Mouse (Mus musculus) bone marrow, adult 2 months (tissue): Measurements from ENCODE around the gene Dnpep. TPM values are rescaled to one million over a fixed set of nuclear protein-coding genes. Genes with fewer than 3 reads are reported as not detected.
A peak's percentile ranks its signal among the peaks of the same experiment; 100 is the strongest.

Experiments used
- H3K27ac ChIP-seq: fragments of 200-500 bp; 2 replicates; pipeline ENCODE4 v1.5.1; 2012; ENCODE audit warnings: low read depth, mild to moderate bottlenecking, control low read depth, inconsistent platforms, low read length; ENCODE audit not compliant: control insufficient read depth, poor library complexity, insufficient read depth
- H3K4me1 ChIP-seq: fragments of 200-500 bp; 2 replicates; pipeline ENCODE4 v1.6.1; 2011; ENCODE audit warnings: low read length; ENCODE audit not compliant: control insufficient read depth, insufficient read depth
- H3K4me3 ChIP-seq: fragments of 200-500 bp; replicated peaks from 2 replicates; pipeline ENCODE3; 2011; ENCODE audit warnings: mild to moderate bottlenecking, low read depth, low read length, control low read depth; ENCODE audit not compliant: control insufficient read depth
- CTCF ChIP-seq: fragments of 200-500 bp; IDR thresholded peaks from 2 replicates; pipeline ENCODE4 v1.5.1; 2011; ENCODE audit warnings: low read length, control low read depth; ENCODE audit not compliant: control insufficient read depth, insufficient read depth
- POLR2A ChIP-seq: fragments of 200-500 bp; IDR thresholded peaks from 2 replicates; pipeline ENCODE4 v1.6.1; 2011; ENCODE audit warnings: low read depth, mild to moderate bottlenecking, control low read depth, low read length, borderline replicate concordance; ENCODE audit not compliant: control insufficient read depth
- WGBS: fragments of 180-500 bp; shearing (Covaris S2); methylation state at CpG from one replicate; pipeline ENCODE4 v1.1.7; 2018; 5-methylcytosine and 5-hydroxymethylcytosine counted together
- polyA plus RNA-seq: library from polyadenylated mRNA; stranded (reverse); fragments of >200 nt; gene quantifications from 2 replicates; pipeline ENCODE4 v1.2.4, GENCODE M21; 2011; ENCODE audit warnings: low replicate concordance; ENCODE audit not compliant: missing spikeins, insufficient read depth, insufficient read length

The Dnpep gene
- polyA plus RNA-seq: 9.2 and 21.3 TPM in 2 replicates

- Histone ChIP-seq H3K4me3 (peak within 1 kb of the TSS; percentile 74), H3K27ac (peak within 1 kb of the TSS; percentile 93), H3K4me1 (no peaks in the 10 kb centered on the region)
- TF ChIP-seq POLR2A (peak; percentile 48; the same call in 1 of the 2 replicates), CTCF (peak; percentile 55; the same call in 1 of the 2 replicates)
- under 1% methylated on average over 88 of the region's 92 CpGs for WGBS
Observed at GRCm38 (mm10) chr1:75317241-75318201, at the start of gene Dnpep. Dnpep (minus strand) TSS chr1:75317990.

- Histone ChIP-seq H3K27ac (no peak overlapping the region), H3K4me1 (no peaks in the 10 kb centered on the region), H3K4me3 (no peak overlapping the region)
- WGBS: 69% methylated on average over 14 of the region's 14 CpGs
- TF ChIP-seq POLR2A (no peak), CTCF (no peak)
Observed at GRCm38 (mm10) chr1:75365510-75366137, 47.8 kb upstream of the Dnpep start.

GRCm38 (mm10) chr1:75363868-75364267 is 46.1 kb upstream of the Dnpep start:
- H3K4me3 ChIP-seq: no peak overlapping the region
- TF ChIP-seq POLR2A (no peak), CTCF (no peak)
- 71% methylated on average over 3 of the region's 3 CpGs for WGBS
- H3K4me1 ChIP-seq: no peaks in the 10 kb centered on the region
- H3K27ac ChIP-seq: no peak overlapping the region

- no peak for TF ChIP-seq CTCF
- no peak for TF ChIP-seq POLR2A
- no peak overlapping the region for H3K27ac ChIP-seq
- H3K4me1 ChIP-seq: no peaks in the 10 kb centered on the region
- H3K4me3 ChIP-seq: no peak overlapping the region
- WGBS: 26% methylated on average over 4 of the region's 4 CpGs
Observed at GRCm38 (mm10) chr1:75361750-75362149, 44.0 kb upstream of the Dnpep start.

GRCm38 (mm10) chr1:75361123-75361522 is 43.3 kb upstream of the Dnpep start:
- no peak for TF ChIP-seq CTCF
- no peak for TF ChIP-seq POLR2A
- H3K27ac ChIP-seq: no peak overlapping the region
- H3K4me3 ChIP-seq: no peak overlapping the region
- H3K4me1 ChIP-seq: no peaks in the 10 kb centered on the region
- WGBS: 56% methylated on average over 4 of the region's 4 CpGs

- no peak within 1 kb of the TSS for H3K27ac ChIP-seq
- H3K4me1 ChIP-seq: no peaks in the 10 kb centered on the region
- 8% methylated on average over 80 of the region's 80 CpGs for WGBS
- H3K4me3 ChIP-seq: no peak within 1 kb of the TSS
- TF ChIP-seq CTCF (no peak), POLR2A (no peak)
Observed at GRCm38 (mm10) chr1:75360112-75361031, 42.6 kb upstream of the Dnpep start, which contains the start of gene Des. Des (plus strand) TSS chr1:75360329.

GRCm38 (mm10) chr1:75359346-75359745 is 41.6 kb upstream of the Dnpep start:
- Histone ChIP-seq H3K27ac (no peak overlapping the region), H3K4me1 (no peaks in the 10 kb centered on the region), H3K4me3 (no peak overlapping the region)
- WGBS: 75% methylated on average over 13 of the region's 13 CpGs
- TF ChIP-seq POLR2A: no peak
- no peak for TF ChIP-seq CTCF
